Comparison of ENCODE assay signal across 21 mouse cellular contexts in the genomic region with DNA sequence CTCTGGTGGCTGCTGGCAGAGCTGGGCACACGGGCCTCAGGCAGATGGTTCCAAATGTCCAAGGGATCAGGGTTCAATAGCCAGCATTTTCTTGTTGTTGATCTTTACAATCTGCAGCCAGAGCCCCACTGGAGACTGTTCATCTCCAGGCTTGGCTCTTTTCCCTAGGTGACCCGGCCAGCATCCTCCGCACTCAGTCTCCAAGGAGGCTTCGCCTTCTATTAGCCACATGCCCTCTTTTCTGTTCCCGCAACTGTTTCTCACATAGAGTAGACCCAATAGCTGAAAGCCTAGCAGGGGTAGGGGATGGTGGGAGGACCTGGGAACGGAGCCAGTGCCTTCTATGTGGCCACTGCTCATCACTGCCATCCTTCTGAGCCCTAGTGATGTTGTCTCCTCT. TPM values are rescaled to one million over a fixed set of nuclear protein-coding genes. Genes with fewer than 3 reads are reported as not detected.
"Had no signal": no experiment of that assay in that cellular context is flagged by ENCODE, and none has a peak within 500 bp of the region (broad histone marks: within the 10 kb centered on the region; RNA-seq: fewer than 3 reads in every experiment).

No protein-coding gene starts in this region.

- H3K9me3 ChIP-seq: kidney, embryonic 15.5 days; limb, embryonic 10.5 days; limb, embryonic 13.5 days; midbrain, embryonic 12.5 days; midbrain, embryonic 15.5 days had no signal

- H3K9ac ChIP-seq: kidney, embryonic 15.5 days; limb, embryonic 13.5 days; liver, embryonic 14.5 days; liver, postnatal 0 days; lung, embryonic 14.5 days; midbrain, embryonic 12.5 days; midbrain, embryonic 15.5 days had no signal

- ATAC-seq: liver, postnatal 0 days; lung, postnatal 0 days; midbrain, embryonic 15.5 days had no signal

- H3K4me2 ChIP-seq: kidney, embryonic 15.5 days; limb, embryonic 13.5 days; lung, embryonic 14.5 days; midbrain, embryonic 12.5 days; midbrain, embryonic 15.5 days had no signal

- H3K27me3 ChIP-seq: kidney, embryonic 15.5 days; midbrain, embryonic 15.5 days had no signal

- H3K4me1 ChIP-seq: limb, embryonic 13.5 days; midbrain, embryonic 12.5 days; midbrain, embryonic 15.5 days had no signal

- DNase-seq: kidney, adult 8-10 months; kidney, postnatal 10 days; kidney, postnatal 36 days; layer of hippocampus, postnatal 36 days; liver; liver, postnatal 0 days; lung, embryonic 14.5 days; thymus, adult 18-20 months; thymus, postnatal 36 days had no signal

- H3K36me3 ChIP-seq: kidney, embryonic 15.5 days; limb, embryonic 10.5 days; limb, embryonic 13.5 days; midbrain, embryonic 12.5 days; midbrain, embryonic 15.5 days had no signal

- H3K4me3 ChIP-seq: kidney, embryonic 15.5 days; left cerebral cortex, adult 2 months; limb, embryonic 10.5 days; limb, embryonic 13.5 days; midbrain, embryonic 12.5 days; midbrain, embryonic 15.5 days had no signal

- H3K27ac ChIP-seq: kidney, embryonic 15.5 days; left cerebral cortex, adult 2 months; limb, embryonic 10.5 days; limb, embryonic 13.5 days; liver, embryonic 14.5 days; macrophage; midbrain, embryonic 12.5 days; midbrain, embryonic 15.5 days had no signal

RNA-seq across cellular contexts. Expression of a gene that starts 5.0 kb away (rescaled TPM):
- total RNA-seq: layer of hippocampus, postnatal 10 days; left cerebral cortex, postnatal 14 days; megakaryocyte, adult 5-6 weeks had no signal
- polyA plus RNA-seq: macrophage had no signal

RNA-seq across cellular contexts. Expression of a gene that starts 21.6 kb away (rescaled TPM):
- polyA plus RNA-seq: limb, embryonic 10.5 days; midbrain, embryonic 12.5 days had no signal
